In the genomic region with DNA sequence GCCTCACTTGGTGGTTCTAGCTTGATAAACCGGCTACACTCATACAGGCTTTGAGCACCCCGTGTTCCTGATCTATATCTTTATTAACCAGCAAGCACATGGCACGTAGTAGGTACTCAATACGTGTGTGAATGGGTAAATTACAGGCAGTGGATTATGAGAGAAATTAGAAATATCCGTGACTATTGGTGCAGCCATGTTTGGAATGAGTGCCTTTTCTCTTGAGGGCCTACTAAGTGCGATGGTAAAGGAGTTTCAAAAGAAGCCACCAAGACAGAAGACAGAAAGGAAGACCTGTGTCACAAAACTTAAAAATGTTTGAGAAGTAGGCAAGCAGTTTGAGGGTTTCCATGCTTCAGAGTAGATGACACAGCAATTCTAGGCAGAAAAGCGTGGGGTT, we compare ENCODE assay signal across 24 mouse cellular contexts. TPM values are rescaled to one million over a fixed set of nuclear protein-coding genes. Genes with fewer than 3 reads are reported as not detected.
DNase-seq lines count a peak whose midpoint lies in the region; ATAC-seq and TF ChIP-seq lines count a peak whose summit lies in the region.
"Had no signal": no experiment of that assay in that cellular context is flagged by ENCODE, and none has a peak within 500 bp of the region (broad histone marks: within the 10 kb centered on the region; RNA-seq: fewer than 3 reads in every experiment).

No protein-coding gene starts in this region.

- H3K27me3 ChIP-seq in kidney, adult 2 months (replicated peaks; ENCODE audit: control insufficient read depth, insufficient read depth, low read length) = no peaks in the 10 kb centered on the region
- no peaks in the 10 kb centered on the region for H3K27me3 ChIP-seq in kidney, embryonic 14.5 days (ENCODE audit: control insufficient read depth, insufficient read depth, low read length)
- H3K27me3 ChIP-seq in CH12.LX (replicated peaks) (no peaks in the 10 kb centered on the region), MEL (ENCODE audit: control insufficient read depth in 1 of 2, insufficient read depth in 2 of 2, low read length in 2 of 2) (no peaks in the 10 kb centered on the region)
- no peaks in the 10 kb centered on the region for H3K27me3 ChIP-seq in midbrain, embryonic 15.5 days (replicated peaks)
- H3K27me3 ChIP-seq: Patski had no signal

- in situ Hi-C loops in CH12.LX (cut with MboI; ENCODE audit: low pct_ligation_motif_present, low pct_unique_long_range_greater_than_20kb, low sequenced_read_pairs) = no loop called here
- in situ Hi-C loops in ES-E14 (cut with MboI; ENCODE audit: low sequenced_read_pairs in 2 of 2, unreplicated experiment in 2 of 2) = no loop called here

- no peak for TF ChIP-seq CTCF in kidney, adult 2 months (conservative IDR thresholded peaks at IDR 0.05; ENCODE audit: insufficient read depth, insufficient read length, low read depth, low read length)
- TF ChIP-seq CTCF in CH12.LX (conservative IDR thresholded peaks at IDR 0.05 in 1 of 2, IDR thresholded peaks at IDR 0.05 in 1 of 2; ENCODE audit: low read depth in 2 of 2, low read length in 2 of 2) (no peak), MEL (IDR thresholded peaks at IDR 0.05 in 2 of 3, conservative IDR thresholded peaks at IDR 0.05 in 1 of 3; ENCODE audit: control insufficient read depth in 1 of 3, insufficient read depth in 1 of 3, low read depth in 2 of 3, low read length in 3 of 3, poor library complexity in 1 of 3, severe bottlenecking in 1 of 3) (no peak)

- peak overlapping the region; percentile 27; the same call in 1 of the 2 replicates for H3K27ac ChIP-seq in kidney, adult 2 months (ENCODE audit: insufficient read depth, low read depth, low read length)
- no peak overlapping the region for H3K27ac ChIP-seq in kidney, embryonic 14.5 days (ENCODE audit: low read depth, low read length)
- H3K27ac ChIP-seq in CH12.LX (ENCODE audit: insufficient read depth, low read depth) (no peak overlapping the region), ES-E14 (ENCODE audit: insufficient read depth, low read depth, low read length, poor library complexity, severe bottlenecking) (peak overlapping the region; percentile 63; the same call in 1 of the 2 replicates), MEL (ENCODE audit: control insufficient read depth, low read depth, low read length) (no peak overlapping the region)
- H3K27ac ChIP-seq in midbrain, embryonic 15.5 days = no peak overlapping the region

- no peaks in the 10 kb centered on the region for H3K79me2 ChIP-seq in CH12.LX (replicated peaks; ENCODE audit: control insufficient read depth, extremely low read depth, insufficient read depth, poor library complexity, severe bottlenecking)
- peaks cover 6% of the 10 kb centered on the region for H3K79me2 ChIP-seq in MEL (ENCODE audit: control insufficient read depth, insufficient read depth, low read length, poor library complexity)

- H3K9me3 ChIP-seq in kidney, embryonic 14.5 days (ENCODE audit: control insufficient read depth, low read length) = no peaks in the 10 kb centered on the region
- H3K9me3 ChIP-seq in CH12.LX (replicated peaks; ENCODE audit: low read length) (no peaks in the 10 kb centered on the region), ES-E14 (ENCODE audit: control insufficient read depth, insufficient read depth, low read depth, low read length) (no peaks in the 10 kb centered on the region), MEL (replicated peaks; ENCODE audit: insufficient read depth, low read length) (no peaks in the 10 kb centered on the region)
- H3K9me3 ChIP-seq in midbrain, embryonic 15.5 days = no peaks in the 10 kb centered on the region
- H3K9me3 ChIP-seq: G1E had no signal

- 92% methylated on average over 7 of the region's 7 CpGs for WGBS in kidney, adult 2 months
- 90% methylated on average over 7 of the region's 7 CpGs for WGBS in kidney, embryonic 14.5 days
- WGBS in midbrain, embryonic 15.5 days = 92% methylated on average over 7 of the region's 7 CpGs

- ATAC-seq in kidney, embryonic 14.5 days (ENCODE audit: low FRiP score, low TSS enrichment) = no peak
- no peak for ATAC-seq in midbrain, embryonic 15.5 days (replicated peaks)
- ATAC-seq: activated CD4-positive, CD25-positive, alpha-beta regulatory T cell, adult 4 months; CD4-positive, CD25-positive, alpha-beta regulatory T cell, adult 4 months; Patski had no signal

- H3K4me2 ChIP-seq in kidney, embryonic 14.5 days (replicated peaks; ENCODE audit: low read depth, low read length) = no peak overlapping the region
- no peak overlapping the region for H3K4me2 ChIP-seq in CH12.LX (ENCODE audit: insufficient read depth, low read depth, poor library complexity, severe bottlenecking)
- H3K4me2 ChIP-seq in midbrain, embryonic 15.5 days = no peak overlapping the region

- no peak for DNase-seq in kidney, adult 2 months
- DNase-seq in CH12.LX (ENCODE audit: extremely low read depth) (no peak), ES-E14 (ENCODE audit: low read depth, low spot score) (no peak), MEL (ENCODE audit: low read depth, low spot score) (no peak)
- no peak for DNase-seq in cerebellum, postnatal 25 days
- DNase-seq in layer of hippocampus, postnatal 14 days (ENCODE audit: low spot score in 2 of 2) = no peak
- DNase-seq: adrenal gland, adult 2 months; adrenal gland, adult 8-10 months; adrenal gland, postnatal 10 days; adrenal gland, postnatal 14 days; adrenal gland, postnatal 25 days; adrenal gland, postnatal 36 days; B cell, adult 2 months; cerebellum, adult 11 months; cerebellum, adult 11-12 months; cerebellum, adult 18-20 months; cerebellum, adult 2 months; cerebellum, adult 8-10 months had no signal

- no peak overlapping the region for H3K4me3 ChIP-seq in kidney, adult 2 months (ENCODE audit: insufficient read depth, low read depth, low read length)
- no peak overlapping the region for H3K4me3 ChIP-seq in kidney, embryonic 14.5 days (ENCODE audit: low read length)
- H3K4me3 ChIP-seq in CH12.LX (replicated peaks in 1 of 3; ENCODE audit: low read depth in 2 of 3, low read length in 2 of 3, poor library complexity in 1 of 3) (no peak overlapping the region), ES-E14 (ENCODE audit: insufficient read depth in 1 of 2, low read depth in 1 of 2, low read length in 2 of 2, poor library complexity in 1 of 2, severe bottlenecking in 1 of 2) (no peak overlapping the region), MEL (ENCODE audit: control insufficient read depth in 1 of 2, insufficient read depth in 1 of 2, low read depth in 2 of 2, low read length in 2 of 2) (no peak overlapping the region)
- H3K4me3 ChIP-seq in midbrain, embryonic 15.5 days = no peak overlapping the region

- no peak for TF ChIP-seq POLR2A in kidney, adult 2 months (IDR thresholded peaks at IDR 0.05; ENCODE audit: low read depth, low read length)
- no peak for TF ChIP-seq POLR2A in CH12.LX (IDR thresholded peaks at IDR 0.05; ENCODE audit: low read depth, low read length)
- no peak for TF ChIP-seq POLR2A in MEL (IDR thresholded peaks at IDR 0.05; ENCODE audit: control insufficient read depth in 1 of 2, insufficient read depth in 1 of 2, low read depth in 1 of 2, low read length in 2 of 2, poor library complexity in 1 of 2)

- H3K4me1 ChIP-seq in kidney, adult 2 months (ENCODE audit: control insufficient read depth, insufficient read depth, low read length) = peaks cover 11% of the 10 kb centered on the region
- H3K4me1 ChIP-seq in kidney, embryonic 14.5 days (ENCODE audit: control insufficient read depth, insufficient read depth, low read length) = no peaks in the 10 kb centered on the region
- H3K4me1 ChIP-seq in CH12.LX (ENCODE audit: control insufficient read depth in 1 of 2, insufficient read depth in 2 of 2) = peaks cover 0 to 10% of the 10 kb centered on the region in 2 experiments; a peak in 2 of 4 replicates
- peaks cover 8 to 12% of the 10 kb centered on the region in 2 experiments for H3K4me1 ChIP-seq in ES-E14 (ENCODE audit: control insufficient read depth in 2 of 2, insufficient read depth in 2 of 2, low read length in 2 of 2, poor library complexity in 1 of 2)
- H3K4me1 ChIP-seq in MEL (ENCODE audit: control insufficient read depth in 1 of 2, insufficient read depth in 2 of 2, low read length in 2 of 2) = peaks cover 0 to 8% of the 10 kb centered on the region in 2 experiments; a peak in 2 of 4 replicates
- peaks cover 8% of the 10 kb centered on the region for H3K4me1 ChIP-seq in midbrain, embryonic 15.5 days

- H3K36me3 ChIP-seq in kidney, adult 2 months (ENCODE audit: control insufficient read depth, insufficient read depth, low read length) = no peaks in the 10 kb centered on the region
- H3K36me3 ChIP-seq in kidney, embryonic 14.5 days (ENCODE audit: control insufficient read depth, insufficient read depth, low read length) = no peaks in the 10 kb centered on the region
- H3K36me3 ChIP-seq in CH12.LX (replicated peaks in 1 of 2; ENCODE audit: control insufficient read depth in 1 of 2, insufficient read depth in 1 of 2, low read length in 1 of 2) (peaks cover 0 to 2% of the 10 kb centered on the region in 2 experiments), ES-E14 (ENCODE audit: control insufficient read depth, insufficient read depth, low read length, poor library complexity, severe bottlenecking) (no peaks in the 10 kb centered on the region), MEL (ENCODE audit: control insufficient read depth in 1 of 2, insufficient read depth in 2 of 2, low read length in 2 of 2) (peaks cover 0 to 9% of the 10 kb centered on the region in 2 experiments; a peak in 2 of 4 replicates)
- no peaks in the 10 kb centered on the region for H3K36me3 ChIP-seq in midbrain, embryonic 15.5 days (replicated peaks)
- H3K36me3 ChIP-seq: G1E had no signal

- TF ChIP-seq RAD21 in CH12.LX (IDR thresholded peaks at IDR 0.05; ENCODE audit: low read depth, low read length) (no peak), MEL (IDR thresholded peaks at IDR 0.05; ENCODE audit: low read depth, low read length) (no peak)

- H3K9ac ChIP-seq in kidney, embryonic 14.5 days (ENCODE audit: low read depth, low read length) = no peak overlapping the region
- H3K9ac ChIP-seq in CH12.LX (ENCODE audit: insufficient read depth, low read depth) = no peak overlapping the region
- no peak overlapping the region for H3K9ac ChIP-seq in ES-E14 (ENCODE audit: insufficient read depth, low read depth, low read length, poor library complexity, severe bottlenecking)
- no peak overlapping the region for H3K9ac ChIP-seq in MEL (ENCODE audit: control insufficient read depth, low read depth, low read length, poor library complexity, severe bottlenecking)
- H3K9ac ChIP-seq in midbrain, embryonic 15.5 days = no peak overlapping the region

- no peak for TF ChIP-seq EP300 in CH12.LX (IDR thresholded peaks at IDR 0.05; ENCODE audit: low read length)
- no peak for TF ChIP-seq EP300 in MEL (IDR thresholded peaks at IDR 0.05; ENCODE audit: low read depth in 1 of 2, low read length in 2 of 2)

- dilution Hi-C loops in CH12.LX (cut with MboI; ENCODE audit: extremely low pct_ligation_motif_present, extremely low pct_unique_long_range_greater_than_20kb, low sequenced_read_pairs) = no loop called here

RNA-seq across cellular contexts. Expression of a gene that starts 4.3 kb away (rescaled TPM):
- 63.1 and 82.2 TPM in 2 replicates for polyA plus RNA-seq in kidney, adult 2 months (2012; rRNA removed)
- polyA plus RNA-seq in kidney, embryonic 14.5 days (2014; fragmentation: Nextera tagmentation; extraction: Ambion mirVana) = 344 and 424 TPM in 2 replicates
- total RNA-seq in CH12.LX (2012; rRNA removed) (52.0 and 88.7 TPM in 2 replicates), CH12.LX (2014; rRNA removed) (285 and 293 TPM in 2 replicates), ES-E14 (2012; rRNA removed) (23.6 and 65.1 TPM in 2 replicates), MEL (2012; rRNA removed) (64.0 and 66.3 TPM in 2 replicates)
- polyA plus RNA-seq in CH12.LX (2012; ENCODE audit: insufficient read length, low read depth) (384 and 583 TPM in 2 replicates), MEL (2012; ENCODE audit: insufficient read depth in 1 of 2, insufficient read length in 2 of 2, low read depth in 1 of 2, low replicate concordance in 2 of 2, missing spikeins in 1 of 2) (100 to 1,000 TPM in 1 of 2 experiments, 10 to 100 TPM in 1; 33.1 to 261 TPM)
- 414 TPM in 2 replicates for polyA plus RNA-seq in midbrain, embryonic 15.5 days (2015; fragmentation: Nextera tagmentation; extraction: Ambion mirVana)
- 100 to 1,000 TPM; 293 to 299 TPM for total RNA-seq in layer of hippocampus, postnatal 14 days (2021)

Comparison
In these comparisons a context has a peak if more than half of its experiments do, and no peak if none do; other contexts are left out.
1. H3K27ac ChIP-seq: peak in kidney, adult 2 months (single experiment) and ES-E14 (single experiment); none in kidney, embryonic 14.5 days (single experiment), CH12.LX (single experiment), MEL (single experiment) and midbrain, embryonic 15.5 days (single experiment).